Mouse (Mus musculus) intestine, embryonic 15.5 days (tissue): ENCODE data around the gene Gm3448. TPM values are rescaled to one million over a fixed set of nuclear protein-coding genes. Genes with fewer than 3 reads are reported as not detected.
A peak's percentile ranks its signal among the peaks of the same experiment; 100 is the strongest.
"Not testable (repeated sequence)": the region's sequence is repeated elsewhere in the genome, so short reads cannot be mapped to it uniquely, and the experiment has no call there.

Source experiments
- ATAC-seq: fragments of 200-750 bp; cut with Nextera tagmentation; 2 replicates; pipeline ENCODE4 v1.8.0; 2017; ENCODE audit warnings: moderate TSS enrichment, moderate library complexity
- H3K27ac ChIP-seq: fragments of 300-500 bp; sonication (generic); 2 replicates; pipeline ENCODE4 v1.5.1; 2015; ENCODE audit warnings: mild to moderate bottlenecking, inconsistent platforms
- H3K27me3 ChIP-seq: fragments of 300-500 bp; sonication (generic); replicated peaks from 2 replicates; pipeline ENCODE4 v1.6.1; 2015; ENCODE audit warnings: inconsistent platforms
- H3K36me3 ChIP-seq: fragments of 300-500 bp; sonication (generic); 2 replicates; pipeline ENCODE4 v1.6.1; 2015; ENCODE audit warnings: inconsistent platforms
- H3K4me1 ChIP-seq: fragments of 300-500 bp; sonication (generic); replicated peaks from 2 replicates; pipeline ENCODE4 v1.6.1; 2015; ENCODE audit warnings: inconsistent platforms
- H3K4me2 ChIP-seq: fragments of 300-500 bp; sonication (generic); replicated peaks from 2 replicates; pipeline ENCODE4 v1.6.1; 2015; ENCODE audit warnings: mild to moderate bottlenecking, inconsistent platforms
- H3K4me3 ChIP-seq: fragments of 300-500 bp; sonication (generic); replicated peaks from 2 replicates; pipeline ENCODE4 v1.5.1; 2015; ENCODE audit warnings: inconsistent platforms
- H3K9ac ChIP-seq: fragments of 300-500 bp; sonication (generic); 2 replicates; pipeline ENCODE4 v1.6.1; 2015; ENCODE audit warnings: inconsistent platforms
- H3K9me3 ChIP-seq: fragments of 300-500 bp; sonication (generic); 2 replicates; pipeline ENCODE4 v1.6.1; 2016; ENCODE audit warnings: inconsistent platforms
- WGBS: fragments of 180-500 bp; shearing (Covaris S2); methylation state at CpG from one replicate; pipeline ENCODE4 v1.1.7; 2015; 5-methylcytosine and 5-hydroxymethylcytosine counted together
- polyA plus RNA-seq: library from polyadenylated mRNA; unstranded; fragments of >200 nt; fragmentation: Nextera tagmentation; extraction: Ambion mirVana; gene quantifications from 2 replicates; pipeline ENCODE4 v1.2.1, GENCODE M21; 2015

Gene Gm3448
- polyA plus RNA-seq, 1 experiment from 2014 or later = 4.3 TPM

GRCm38 (mm10) chr17:14977718-14978361, 63.5 kb downstream of the Gm3448 start:
- WGBS = 0% methylated on average over 4 of the region's 7 CpGs
- H3K27me3 ChIP-seq, H3K27ac ChIP-seq, H3K36me3 ChIP-seq, H3K4me2 ChIP-seq, H3K9ac ChIP-seq, H3K9me3 ChIP-seq, H3K4me1 ChIP-seq, H3K4me3 ChIP-seq: not testable (repeated sequence)
- ATAC-seq = peak; percentile 48

- H3K9me3 ChIP-seq, H3K9ac ChIP-seq, H3K27ac ChIP-seq, ATAC-seq, H3K27me3 ChIP-seq, H3K4me2 ChIP-seq, H3K4me1 ChIP-seq, H3K4me3 ChIP-seq, H3K36me3 ChIP-seq: not testable (repeated sequence)
- no CpG with 5 or more reads among the region's 6 CpGs for WGBS
Measured at GRCm38 (mm10) chr17:14968373-14968913, 72.9 kb downstream of the Gm3448 start.

GRCm38 (mm10) chr17:14961557-14962154, 79.7 kb downstream of the Gm3448 start:
- H3K4me2 ChIP-seq, H3K4me3 ChIP-seq, H3K9me3 ChIP-seq, H3K36me3 ChIP-seq, H3K27me3 ChIP-seq, H3K9ac ChIP-seq, H3K4me1 ChIP-seq, H3K27ac ChIP-seq: not testable (repeated sequence)
- ATAC-seq = peak; percentile 89
- WGBS = no CpG with 5 or more reads among the region's 44 CpGs

- ATAC-seq = peak; percentile 92
- under 1% methylated on average over 55 of the region's 100 CpGs for WGBS
Measured at GRCm38 (mm10) chr17:14960951-14961556, 80.3 kb downstream of the Gm3448 start, which contains the start of gene Phf10. TSS of gene Phf10 (minus strand) at chr17:14961273.

GRCm38 (mm10) chr17:14960520-14960919, 80.8 kb downstream of the Gm3448 start:
- peaks cover 3% of the 10 kb centered on the region for H3K4me1 ChIP-seq
- no peaks in the 10 kb centered on the region for H3K9me3 ChIP-seq
- H3K4me2 ChIP-seq = peak overlapping the region; percentile 84
- H3K4me3 ChIP-seq = peak overlapping the region; percentile 79
- no peaks in the 10 kb centered on the region for H3K36me3 ChIP-seq
- WGBS = 0% methylated on average over 22 of the region's 23 CpGs
- H3K27me3 ChIP-seq = no peaks in the 10 kb centered on the region
- peak overlapping the region; percentile 85 for H3K9ac ChIP-seq
- H3K27ac ChIP-seq = no peak overlapping the region
- ATAC-seq = peak; percentile 40

More at GRCm38 (mm10) chr17:14960951-14961556, 80.3 kb downstream of the Gm3448 start, which contains the start of gene Phf10:
- Histone ChIP-seq H3K4me3 (peak within 1 kb of the TSS; percentile 79), H3K27ac (peak within 1 kb of the TSS; percentile 44; the same call in 1 of the 2 replicates), H3K4me2 (peak within 1 kb of the TSS; percentile 84), H3K9ac (peak within 1 kb of the TSS; percentile 85)
- H3K27me3 ChIP-seq, H3K4me1 ChIP-seq, H3K36me3 ChIP-seq, H3K9me3 ChIP-seq: not testable (repeated sequence)

GRCm38 (mm10) chr17:14959979-14960378, 81.4 kb downstream of the Gm3448 start:
- H3K4me3 ChIP-seq = peak overlapping the region; percentile 19; the same call in 1 of the 2 replicates
- H3K4me2 ChIP-seq = peak overlapping the region; percentile 60
- peak overlapping the region; percentile 45 for H3K9ac ChIP-seq
- H3K27me3 ChIP-seq = no peaks in the 10 kb centered on the region
- H3K27ac ChIP-seq = no peak overlapping the region
- 31% methylated on average over 3 of the region's 3 CpGs for WGBS
- ATAC-seq = no peak
- H3K4me1 ChIP-seq = peaks cover 3% of the 10 kb centered on the region
- H3K9me3 ChIP-seq = no peaks in the 10 kb centered on the region
- H3K36me3 ChIP-seq = no peaks in the 10 kb centered on the region

- H3K4me1 ChIP-seq = peaks cover 3% of the 10 kb centered on the region
- whole genome bisulfite sequencing = 87% methylated on average over 5 of the region's 5 CpGs
- H3K4me2 ChIP-seq = no peak overlapping the region
- H3K4me3 ChIP-seq = no peak overlapping the region
- no peaks in the 10 kb centered on the region for H3K9me3 ChIP-seq
- H3K27ac ChIP-seq = no peak overlapping the region
- no peak for ATAC-seq
- H3K36me3 ChIP-seq = peaks cover 5% of the 10 kb centered on the region; the same call in 1 of the 2 replicates
- H3K9ac ChIP-seq = no peak overlapping the region
- no peaks in the 10 kb centered on the region for H3K27me3 ChIP-seq
Measured at GRCm38 (mm10) chr17:14958686-14959327, 82.5 kb downstream of the Gm3448 start.

GRCm38 (mm10) chr17:14953452-14953851, 87.9 kb downstream of the Gm3448 start:
- Histone ChIP-seq H3K4me2 (no peak overlapping the region), H3K36me3 (peaks cover 20% of the 10 kb centered on the region), H3K4me1 (no peaks in the 10 kb centered on the region), H3K27me3 (no peaks in the 10 kb centered on the region), H3K4me3 (no peak overlapping the region), H3K9me3 (no peaks in the 10 kb centered on the region), H3K27ac (no peak overlapping the region), H3K9ac (no peak overlapping the region)
- 85% methylated on average over 8 of the region's 8 CpGs for WGBS
- no peak for ATAC-seq

- Histone ChIP-seq H3K36me3 (peaks cover 26% of the 10 kb centered on the region), H3K9ac (no peak overlapping the region), H3K27me3 (no peaks in the 10 kb centered on the region), H3K27ac (no peak overlapping the region), H3K9me3 (no peaks in the 10 kb centered on the region), H3K4me2 (no peak overlapping the region), H3K4me1 (peaks cover 8% of the 10 kb centered on the region), H3K4me3 (no peak overlapping the region)
- WGBS = 88% methylated on average over 7 of the region's 7 CpGs
- no peak for ATAC-seq
Measured at GRCm38 (mm10) chr17:14949161-14949827, 92.0 kb downstream of the Gm3448 start.
